Mouse (Mus musculus): ENCODE results near the gene Apoe. TPM values are rescaled to one million over a fixed set of nuclear protein-coding genes. Genes with fewer than 3 reads are reported as not detected.
"Not testable (repeated sequence)": the region's sequence is repeated elsewhere in the genome, so short reads cannot be mapped to it uniquely, and the experiment has no call there.

The Apoe gene
- polyA plus RNA-seq, 1 experiment from 2014 or later: 83.6 TPM

DNA sequence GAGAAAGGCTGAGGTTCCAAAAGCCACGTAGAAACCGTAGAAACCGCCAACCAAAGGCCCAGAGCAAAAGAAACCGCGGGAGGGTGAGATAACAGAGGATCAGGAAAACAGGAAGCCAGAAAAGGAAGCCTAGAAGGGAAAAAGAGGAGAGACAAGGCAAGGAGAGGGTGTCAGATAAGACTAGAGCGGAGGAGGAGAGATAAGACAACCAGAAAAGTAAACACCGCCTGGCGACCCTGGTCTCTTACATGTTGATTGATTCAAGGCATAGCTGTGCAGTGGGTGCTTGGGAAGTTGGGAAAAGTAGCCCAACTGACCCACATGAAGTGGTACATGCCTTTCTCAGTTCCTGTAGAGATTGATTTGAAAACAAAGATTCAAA lies 3.8 kb downstream of the Apoe start:
- Histone ChIP-seq H3K36me3 (peaks cover 13% of the 10 kb centered on the region), H3K4me3 (no peak overlapping the region), H3K9me3 (replicated peaks) (peaks cover 3% of the 10 kb centered on the region; the same call in 1 of the 2 replicates), H3K27ac (no peak overlapping the region; the same call in 1 of the 2 replicates), H3K27me3 (ENCODE audit: low read depth, poor library complexity, severe bottlenecking) (no peaks in the 10 kb centered on the region), H3K4me1 (peaks cover 41% of the 10 kb centered on the region)
- DNase-seq (ENCODE audit: low spot score): no peak
- WGBS: 50% methylated on average over 8 of the region's 8 CpGs

GRCm38 (mm10) chr7:19694336-19695212 lies 4.4 kb downstream of the Apoe start:
- Histone ChIP-seq H3K9me3 (replicated peaks) (peaks cover 3% of the 10 kb centered on the region; the same call in 1 of the 2 replicates), H3K27ac (peak overlapping the region; percentile 44; the same call in 1 of the 2 replicates), H3K36me3 (peaks cover 13% of the 10 kb centered on the region), H3K27me3 (ENCODE audit: low read depth, poor library complexity, severe bottlenecking) (no peaks in the 10 kb centered on the region), H3K4me1 (peaks cover 37% of the 10 kb centered on the region), H3K4me3 (no peak overlapping the region)
- DNase-seq (ENCODE audit: low spot score): no peak
- 88% methylated on average over 10 of the region's 10 CpGs for WGBS

DNA sequence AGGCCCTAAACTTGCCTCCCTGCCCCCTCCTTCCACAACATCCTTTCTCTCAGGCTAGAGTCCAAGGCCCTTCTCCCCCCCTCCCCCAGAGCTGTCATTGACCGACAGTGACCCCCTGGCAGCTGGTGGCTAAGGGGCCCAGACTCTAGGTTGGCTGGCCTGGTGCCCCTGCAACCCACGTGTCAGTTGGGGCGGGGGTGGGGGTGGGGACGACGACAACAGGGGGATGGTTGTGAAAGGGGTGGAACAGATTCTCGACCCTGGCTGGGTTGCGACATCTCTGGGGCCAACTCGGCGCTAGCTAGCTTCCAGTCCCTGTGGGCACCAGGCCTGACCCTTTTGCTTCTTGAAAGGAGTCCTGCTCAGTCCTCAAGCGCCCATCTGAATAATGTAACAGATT lies 5.6 kb downstream of the Apoe start:
- Histone ChIP-seq H3K4me3 (peak overlapping the region; percentile 7; the same call in 1 of the 2 replicates), H3K27me3 (ENCODE audit: low read depth, poor library complexity, severe bottlenecking) (no peaks in the 10 kb centered on the region), H3K4me1 (peaks cover 25% of the 10 kb centered on the region), H3K9me3 (replicated peaks) (peaks cover 3% of the 10 kb centered on the region; the same call in 1 of the 2 replicates), H3K36me3 (peaks cover 13% of the 10 kb centered on the region), H3K27ac (peak overlapping the region; percentile 75)
- WGBS: 23% methylated on average over 10 of the region's 10 CpGs
- no peak for DNase-seq (ENCODE audit: low spot score)

- Histone ChIP-seq H3K27me3 (ENCODE audit: low read depth, poor library complexity, severe bottlenecking) (no peaks in the 10 kb centered on the region), H3K4me1 (peaks cover 18% of the 10 kb centered on the region), H3K4me3 (peak within 1 kb of the TSS; percentile 14; the same call in 1 of the 2 replicates), H3K9me3 (replicated peaks) (peaks cover 3% of the 10 kb centered on the region; the same call in 1 of the 2 replicates), H3K27ac (peak within 1 kb of the TSS; percentile 75), H3K36me3 (peaks cover 13% of the 10 kb centered on the region)
- 36% methylated on average over 28 of the region's 28 CpGs for WGBS
- no peak for DNase-seq (ENCODE audit: low spot score)
Measured at GRCm38 (mm10) chr7:19691873-19692865, 6.8 kb downstream of the Apoe start, which contains the start of gene Apoc1. Gene Apoc1, minus strand, starts transcription at chr7:19692660.

DNA sequence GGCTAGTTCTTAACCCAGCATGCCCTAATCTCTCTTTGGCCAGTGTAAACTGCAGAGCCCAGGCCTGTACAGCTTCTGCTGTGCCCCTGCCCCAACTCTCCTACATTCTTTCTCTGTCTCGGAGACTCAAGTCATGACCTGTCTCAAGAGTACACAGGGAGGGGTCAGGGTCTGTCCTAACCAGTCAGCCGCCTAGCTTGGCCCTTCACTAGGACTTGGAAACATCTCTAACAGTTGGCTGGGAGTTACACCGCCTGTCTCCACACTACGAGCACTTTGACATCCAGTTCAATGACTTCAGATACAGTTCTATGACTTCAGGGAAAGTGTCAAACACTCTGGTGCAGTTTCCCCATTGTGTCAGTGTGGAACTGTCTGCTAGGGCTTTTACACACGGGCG lies 7.6 kb downstream of the Apoe start:
- Histone ChIP-seq H3K9me3 (replicated peaks) (no peaks in the 10 kb centered on the region), H3K4me1 (peaks cover 23% of the 10 kb centered on the region), H3K4me3 (0 out of 2 replicates have a peak overlapping the region, but pooled peaks have one; percentile 14), H3K27ac (no peak overlapping the region), H3K27me3 (ENCODE audit: low read depth, poor library complexity, severe bottlenecking) (no peaks in the 10 kb centered on the region), H3K36me3 (peaks cover 7% of the 10 kb centered on the region)
- WGBS: 75% methylated on average over 6 of the region's 6 CpGs
- no peak for DNase-seq (ENCODE audit: low spot score)

DNA sequence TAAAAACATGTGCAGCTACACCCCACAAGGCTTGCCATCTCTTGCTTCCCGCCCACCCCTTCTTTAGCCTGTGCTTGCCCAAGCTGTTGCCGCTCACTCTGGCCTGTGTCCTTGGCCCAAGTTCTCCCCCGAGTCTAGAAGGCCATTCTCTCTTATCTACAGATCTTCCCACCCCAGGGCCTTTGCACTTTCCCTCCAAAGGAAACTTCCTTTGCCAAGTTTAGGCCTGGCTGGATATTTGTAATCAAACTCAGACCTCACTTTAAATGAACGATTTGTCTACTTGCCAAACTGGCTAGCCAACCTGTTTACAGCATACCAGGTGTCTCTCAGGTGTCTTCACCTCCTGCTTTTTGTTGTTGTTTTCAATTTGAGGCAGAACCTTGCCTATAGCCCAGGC lies 8.1 kb downstream of the Apoe start:
- Histone ChIP-seq H3K9me3 (replicated peaks) (no peaks in the 10 kb centered on the region), H3K36me3 (peaks cover 1% of the 10 kb centered on the region; the same call in 1 of the 2 replicates), H3K4me1 (peaks cover 23% of the 10 kb centered on the region), H3K27me3 (ENCODE audit: low read depth, poor library complexity, severe bottlenecking) (no peaks in the 10 kb centered on the region), H3K4me3 (no peak overlapping the region), H3K27ac (no peak overlapping the region)
- 91% methylated on average over 4 of the region's 4 CpGs for WGBS
- no peak for DNase-seq (ENCODE audit: low spot score)

- Histone ChIP-seq H3K4me1 (peaks cover 22% of the 10 kb centered on the region), H3K27ac (no peak overlapping the region), H3K27me3 (ENCODE audit: low read depth, poor library complexity, severe bottlenecking) (no peaks in the 10 kb centered on the region), H3K9me3 (replicated peaks) (no peaks in the 10 kb centered on the region), H3K4me3 (no peak overlapping the region), H3K36me3 (no peaks in the 10 kb centered on the region)
- 94% methylated on average over 2 of the region's 2 CpGs for WGBS
- DNase-seq (ENCODE audit: low spot score): no peak
Measured at GRCm38 (mm10) chr7:19688611-19689010, 10.4 kb downstream of the Apoe start.

DNA sequence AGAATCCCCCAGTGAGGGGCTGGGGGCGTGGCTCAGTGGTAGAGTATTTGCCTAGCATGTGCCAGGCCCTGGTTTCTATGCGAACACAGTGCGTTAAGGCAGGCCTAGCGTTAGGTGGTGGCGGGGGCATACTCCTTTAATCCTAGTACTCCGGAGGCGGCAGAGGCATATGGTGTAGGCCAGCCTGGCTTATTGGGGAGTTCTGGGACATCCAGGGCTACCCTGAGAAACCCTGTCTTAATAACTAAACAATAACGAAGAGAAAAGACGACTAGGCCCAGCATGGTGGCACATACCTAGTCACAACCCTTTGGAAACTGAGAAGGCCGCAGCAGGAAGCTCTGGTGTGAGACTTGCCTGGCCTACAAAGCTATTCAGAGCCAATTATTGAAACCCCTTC lies 10.9 kb downstream of the Apoe start:
- no peaks in the 10 kb centered on the region for H3K36me3 ChIP-seq
- H3K27me3 ChIP-seq (ENCODE audit: low read depth, poor library complexity, severe bottlenecking): no peaks in the 10 kb centered on the region
- no peak overlapping the region for H3K27ac ChIP-seq
- peaks cover 17% of the 10 kb centered on the region for H3K4me1 ChIP-seq
- no peak for DNase-seq (ENCODE audit: low spot score)
- 93% methylated on average over 10 of the region's 10 CpGs for WGBS
- H3K9me3 ChIP-seq (replicated peaks): no peaks in the 10 kb centered on the region
- no peak overlapping the region for H3K4me3 ChIP-seq

GRCm38 (mm10) chr7:19686927-19687583 lies 11.9 kb downstream of the Apoe start:
- H3K4me1 ChIP-seq; H3K36me3 ChIP-seq; DNase-seq (ENCODE audit: low spot score); H3K27me3 ChIP-seq (ENCODE audit: low read depth, poor library complexity, severe bottlenecking); H3K4me3 ChIP-seq; H3K9me3 ChIP-seq (replicated peaks): not testable (repeated sequence)
- peak overlapping the region; percentile 53; the same call in 1 of the 2 replicates for H3K27ac ChIP-seq
- 70% methylated on average over 8 of the region's 8 CpGs for WGBS

DNA sequence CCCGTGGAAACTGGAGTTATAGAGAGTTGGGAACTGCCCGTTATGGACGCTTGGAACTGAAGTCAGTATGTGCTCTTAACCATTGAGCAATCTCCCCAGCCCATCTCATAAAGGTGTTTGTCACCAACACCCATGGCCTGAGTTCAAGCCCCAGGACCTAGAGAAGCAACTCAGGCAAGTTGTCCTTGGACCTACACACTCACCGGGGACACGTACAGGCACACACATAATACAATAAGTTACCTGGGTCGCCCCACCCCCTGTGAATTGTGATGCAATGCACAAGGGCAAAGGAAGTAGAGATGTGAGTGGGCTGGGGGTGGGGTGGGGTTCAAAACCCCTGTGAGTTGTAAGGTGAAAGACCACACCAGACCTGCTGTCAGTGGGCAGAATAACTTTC lies 12.5 kb downstream of the Apoe start:
- Histone ChIP-seq H3K36me3 (no peaks in the 10 kb centered on the region), H3K27me3 (ENCODE audit: low read depth, poor library complexity, severe bottlenecking) (no peaks in the 10 kb centered on the region), H3K9me3 (replicated peaks) (no peaks in the 10 kb centered on the region), H3K4me3 (no peak overlapping the region), H3K4me1 (peaks cover 5% of the 10 kb centered on the region; the same call in 1 of the 2 replicates), H3K27ac (peak overlapping the region; percentile 53; the same call in 1 of the 2 replicates)
- no peak for DNase-seq (ENCODE audit: low spot score)
- 88% methylated on average over 6 of the region's 6 CpGs for WGBS

DNA sequence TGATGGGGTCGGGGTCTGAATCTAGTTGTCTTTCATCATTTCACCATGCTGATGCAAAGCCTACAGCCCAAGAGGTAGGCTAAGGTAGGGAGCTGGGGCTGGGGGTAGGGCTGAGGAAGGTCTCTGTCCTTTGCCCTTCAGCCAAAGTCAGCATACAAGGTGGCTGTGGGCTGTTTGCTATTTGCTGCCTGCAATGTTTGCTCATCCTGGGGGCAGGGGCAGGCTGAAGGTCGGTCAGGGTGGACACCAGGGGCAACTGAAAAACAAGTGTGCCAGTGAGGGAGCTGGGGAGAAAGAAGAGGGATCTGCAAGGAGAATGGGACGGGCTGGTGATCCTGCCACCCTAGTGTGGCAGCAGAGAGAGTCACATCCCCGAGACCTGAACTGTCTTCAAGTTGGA lies 13.6 kb downstream of the Apoe start:
- peaks cover 5% of the 10 kb centered on the region; the same call in 1 of the 2 replicates for H3K4me1 ChIP-seq
- no peak for DNase-seq (ENCODE audit: low spot score)
- no peak overlapping the region for H3K4me3 ChIP-seq
- H3K9me3 ChIP-seq (replicated peaks): no peaks in the 10 kb centered on the region
- WGBS: 64% methylated on average over 4 of the region's 4 CpGs
- H3K36me3 ChIP-seq: no peaks in the 10 kb centered on the region
- no peak overlapping the region for H3K27ac ChIP-seq
- H3K27me3 ChIP-seq (ENCODE audit: low read depth, poor library complexity, severe bottlenecking): no peaks in the 10 kb centered on the region

- no peak overlapping the region for H3K4me3 ChIP-seq
- H3K4me1 ChIP-seq: peaks cover 5% of the 10 kb centered on the region; the same call in 1 of the 2 replicates
- no peak overlapping the region for H3K27ac ChIP-seq
- 88% methylated on average over 6 of the region's 6 CpGs for WGBS
- no peaks in the 10 kb centered on the region for H3K9me3 ChIP-seq (replicated peaks)
- H3K36me3 ChIP-seq: no peaks in the 10 kb centered on the region
- H3K27me3 ChIP-seq (ENCODE audit: low read depth, poor library complexity, severe bottlenecking): no peaks in the 10 kb centered on the region
- no peak for DNase-seq (ENCODE audit: low spot score)
Measured at GRCm38 (mm10) chr7:19683771-19684201, 15.2 kb downstream of the Apoe start.
